Mouse (Mus musculus): ENCODE measurements around the gene Dhrs7c. TPM values are rescaled to one million over a fixed set of nuclear protein-coding genes. Genes with fewer than 3 reads are reported as not detected.

The Dhrs7c gene
- polyA plus RNA-seq, 1 experiment from 2014 or later = not detected

DNA sequence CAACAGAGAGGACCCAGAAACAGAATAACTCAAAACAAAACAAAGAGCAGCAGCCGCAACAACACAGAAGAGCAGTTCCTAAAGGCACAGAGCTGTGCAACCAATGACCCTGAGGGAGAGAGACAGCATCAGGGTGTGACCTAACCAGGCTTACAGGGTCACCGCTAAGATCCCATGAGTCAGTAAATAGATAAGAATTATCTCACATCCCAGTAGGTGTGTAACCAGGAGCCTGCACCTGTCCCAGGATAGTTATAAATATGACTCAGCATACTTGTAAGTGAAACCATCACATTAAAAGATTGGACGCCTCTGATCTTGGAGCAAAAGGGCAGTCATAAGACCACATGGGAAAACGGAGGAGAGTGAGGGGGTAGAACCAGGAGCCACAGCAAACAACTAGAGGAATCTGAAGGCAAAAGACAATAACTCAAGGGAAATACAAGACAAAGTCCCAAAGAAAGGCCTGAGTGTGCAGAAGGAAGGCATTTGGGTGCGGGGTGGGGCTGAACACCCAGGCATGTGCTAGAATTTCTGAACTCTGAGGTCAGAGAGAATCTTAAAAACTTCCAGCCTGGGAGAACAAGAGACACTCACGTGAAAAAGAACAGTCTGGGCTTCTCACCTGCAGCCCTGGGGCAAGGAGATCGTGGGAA is 62.9 kb downstream of the Dhrs7c start:
- DNase-seq (ENCODE audit: low spot score) (no peak), ATAC-seq (replicated peaks; ENCODE audit: low FRiP score) (no peak)
- Histone ChIP-seq H3K9ac (ENCODE audit: low read depth, low read length) (no peak overlapping the region), H3K9me3 (ENCODE audit: control insufficient read depth, low read length) (no peaks in the 10 kb centered on the region), H3K4me3 (ENCODE audit: low read depth, low read length) (no peak overlapping the region), H3K4me2 (no peak overlapping the region), H3K36me3 (ENCODE audit: control insufficient read depth, insufficient read depth, low read length) (no peaks in the 10 kb centered on the region), H3K27me3 (replicated peaks; ENCODE audit: control insufficient read depth, insufficient read depth, low read length) (no peaks in the 10 kb centered on the region), H3K4me1 (replicated peaks; ENCODE audit: control insufficient read depth, insufficient read depth, low read length) (no peaks in the 10 kb centered on the region), H3K27ac (ENCODE audit: low read depth, low read length) (no peak overlapping the region)
- WGBS = 51% methylated on average over 7 of the region's 7 CpGs

DNA sequence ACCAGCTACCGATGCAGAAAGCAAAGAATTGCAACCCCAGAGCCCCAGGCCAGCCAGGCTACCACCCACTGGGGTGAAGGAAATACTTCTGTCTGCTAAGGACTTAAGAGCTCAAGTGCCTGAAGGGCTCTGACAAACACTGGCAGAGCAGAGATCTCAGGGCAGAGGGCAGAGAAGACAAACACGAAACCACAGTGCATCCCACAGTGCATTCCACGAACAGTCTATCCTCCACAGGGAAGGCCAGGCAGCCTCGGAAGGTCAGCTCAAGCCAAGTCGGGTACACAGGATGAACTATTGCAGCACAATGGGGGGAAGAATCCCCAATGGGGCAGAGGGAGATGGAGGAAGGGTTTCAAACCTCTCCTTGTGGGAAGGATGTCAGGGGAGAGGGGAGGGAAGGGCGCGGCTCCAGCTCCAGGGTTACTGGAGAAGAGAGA is 63.4 kb downstream of the Dhrs7c start:
- H3K9me3 ChIP-seq (ENCODE audit: control insufficient read depth, low read length) = no peaks in the 10 kb centered on the region
- H3K4me2 ChIP-seq = no peak overlapping the region
- WGBS = 9% methylated on average over 7 of the region's 7 CpGs
- H3K27ac ChIP-seq (ENCODE audit: low read depth, low read length) = no peak overlapping the region
- H3K27me3 ChIP-seq (replicated peaks; ENCODE audit: control insufficient read depth, insufficient read depth, low read length) = no peaks in the 10 kb centered on the region
- H3K4me3 ChIP-seq (ENCODE audit: low read depth, low read length) = no peak overlapping the region
- DNase-seq (ENCODE audit: low spot score) (no peak), ATAC-seq (replicated peaks; ENCODE audit: low FRiP score) (no peak)
- H3K36me3 ChIP-seq (ENCODE audit: control insufficient read depth, insufficient read depth, low read length) = no peaks in the 10 kb centered on the region
- no peak overlapping the region for H3K9ac ChIP-seq (ENCODE audit: low read depth, low read length)
- no peaks in the 10 kb centered on the region for H3K4me1 ChIP-seq (replicated peaks; ENCODE audit: control insufficient read depth, insufficient read depth, low read length)

DNA sequence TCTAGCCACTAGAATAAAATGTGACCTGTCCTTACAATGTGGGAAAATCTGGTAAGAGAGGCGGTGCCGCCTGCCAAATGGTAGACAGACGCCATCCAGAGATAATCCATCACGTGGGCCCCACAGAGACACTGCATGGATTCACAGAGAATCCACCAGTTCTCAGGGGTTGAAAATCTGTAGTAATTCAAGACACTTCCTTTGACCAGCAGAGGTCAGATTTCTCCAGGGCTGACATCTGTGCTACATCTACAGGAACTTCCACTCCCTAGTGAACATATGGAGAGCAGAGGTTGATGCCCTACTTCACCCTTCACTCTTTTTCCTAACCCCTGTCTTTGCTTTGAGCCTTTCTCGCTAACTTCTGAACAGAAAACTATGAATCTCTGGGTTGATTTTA is 67.1 kb downstream of the Dhrs7c start:
- Histone ChIP-seq H3K4me3 (ENCODE audit: low read depth, low read length) (no peak overlapping the region), H3K27me3 (replicated peaks; ENCODE audit: control insufficient read depth, insufficient read depth, low read length) (no peaks in the 10 kb centered on the region), H3K9me3 (ENCODE audit: control insufficient read depth, low read length) (no peaks in the 10 kb centered on the region), H3K9ac (ENCODE audit: low read depth, low read length) (no peak overlapping the region), H3K36me3 (ENCODE audit: control insufficient read depth, insufficient read depth, low read length) (no peaks in the 10 kb centered on the region), H3K4me1 (replicated peaks; ENCODE audit: control insufficient read depth, insufficient read depth, low read length) (no peaks in the 10 kb centered on the region), H3K4me2 (no peak overlapping the region), H3K27ac (ENCODE audit: low read depth, low read length) (no peak overlapping the region)
- ATAC-seq (replicated peaks; ENCODE audit: low FRiP score) (no peak), DNase-seq (ENCODE audit: low spot score) (no peak)
- WGBS = 69% methylated on average over 5 of the region's 5 CpGs

Other genes with a start within 250 kb of the Dhrs7c start
- not detected in 2 replicates for gene Rcvrn, start 102.9 kb upstream of the Dhrs7c start, polyA plus RNA-seq (2014; fragmentation: Nextera tagmentation; extraction: Ambion mirVana)
- gene Glp2r, start 27.0 kb upstream of the Dhrs7c start, polyA plus RNA-seq (2014; fragmentation: Nextera tagmentation; extraction: Ambion mirVana) = 0.29 and 0.32 TPM in 2 replicates
- gene Gsg1l2, start 23.6 kb upstream of the Dhrs7c start, polyA plus RNA-seq (2014; fragmentation: Nextera tagmentation; extraction: Ambion mirVana) = not detected in 2 replicates
- gene Usp43, start 124.0 kb downstream of the Dhrs7c start, polyA plus RNA-seq (2014; fragmentation: Nextera tagmentation; extraction: Ambion mirVana) = 0.13 and 0.16 TPM in 2 replicates
- not detected in 2 replicates for gene Cfap52, start 167.5 kb downstream of the Dhrs7c start, polyA plus RNA-seq (2014; fragmentation: Nextera tagmentation; extraction: Ambion mirVana)
- gene Stx8, start 168.0 kb downstream of the Dhrs7c start, polyA plus RNA-seq (2014; fragmentation: Nextera tagmentation; extraction: Ambion mirVana) = 43.2 and 45.8 TPM in 2 replicates

All from liver, embryonic 11.5 days (tissue).